Mouse (Mus musculus): ENCODE data around the gene Lin7c. TPM values are rescaled to one million over a fixed set of nuclear protein-coding genes. Genes with fewer than 3 reads are reported as not detected.

Lin7c gene
- total RNA-seq, 1 experiment from 2014 or later = 132 TPM

DNA sequence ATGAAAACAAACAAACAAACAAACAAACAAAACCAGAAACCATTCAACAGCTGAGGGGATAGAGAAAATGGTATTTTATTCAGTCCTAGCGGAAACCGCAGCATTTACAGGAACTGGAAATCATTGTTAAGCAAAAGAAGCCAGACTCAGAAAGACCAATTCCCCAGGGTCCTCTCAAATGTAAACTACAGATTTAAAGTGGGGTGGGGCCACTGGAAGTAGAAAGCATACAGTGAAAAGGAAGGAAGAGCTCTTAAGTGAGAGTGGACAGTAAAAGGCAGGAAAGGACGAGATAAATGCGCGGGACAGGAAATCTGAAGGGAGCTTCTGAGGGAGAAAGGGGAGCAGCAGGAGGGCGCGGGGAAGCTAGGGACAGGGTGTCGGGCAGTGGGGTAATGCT, 22.6 kb downstream of the Lin7c start:
- no peak for ATAC-seq (replicated peaks; ENCODE audit: insufficient number of reproducible peaks, low FRiP score, low TSS enrichment, poor library complexity, severe bottlenecking)

DNA sequence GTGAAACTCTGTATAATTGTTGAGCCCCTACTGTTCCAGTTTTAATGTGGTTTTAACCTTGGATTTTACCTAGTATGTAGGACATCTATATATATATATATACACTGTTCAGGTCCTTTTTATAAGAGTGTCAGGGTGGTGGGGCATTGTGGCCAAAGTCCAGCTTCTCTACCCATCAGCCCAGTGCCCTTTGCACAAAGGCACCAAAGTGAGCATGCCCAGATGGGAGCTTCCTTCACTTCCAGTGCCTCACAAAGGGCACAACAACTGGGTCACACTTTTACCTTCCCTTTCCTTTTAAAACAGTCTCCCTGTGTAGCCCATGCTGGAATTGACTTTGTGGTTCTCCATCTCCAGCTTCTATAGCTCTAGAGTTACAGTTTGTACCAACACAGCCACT, 23.9 kb downstream of the Lin7c start:
- no peak for ATAC-seq (replicated peaks; ENCODE audit: insufficient number of reproducible peaks, low FRiP score, low TSS enrichment, poor library complexity, severe bottlenecking)

DNA sequence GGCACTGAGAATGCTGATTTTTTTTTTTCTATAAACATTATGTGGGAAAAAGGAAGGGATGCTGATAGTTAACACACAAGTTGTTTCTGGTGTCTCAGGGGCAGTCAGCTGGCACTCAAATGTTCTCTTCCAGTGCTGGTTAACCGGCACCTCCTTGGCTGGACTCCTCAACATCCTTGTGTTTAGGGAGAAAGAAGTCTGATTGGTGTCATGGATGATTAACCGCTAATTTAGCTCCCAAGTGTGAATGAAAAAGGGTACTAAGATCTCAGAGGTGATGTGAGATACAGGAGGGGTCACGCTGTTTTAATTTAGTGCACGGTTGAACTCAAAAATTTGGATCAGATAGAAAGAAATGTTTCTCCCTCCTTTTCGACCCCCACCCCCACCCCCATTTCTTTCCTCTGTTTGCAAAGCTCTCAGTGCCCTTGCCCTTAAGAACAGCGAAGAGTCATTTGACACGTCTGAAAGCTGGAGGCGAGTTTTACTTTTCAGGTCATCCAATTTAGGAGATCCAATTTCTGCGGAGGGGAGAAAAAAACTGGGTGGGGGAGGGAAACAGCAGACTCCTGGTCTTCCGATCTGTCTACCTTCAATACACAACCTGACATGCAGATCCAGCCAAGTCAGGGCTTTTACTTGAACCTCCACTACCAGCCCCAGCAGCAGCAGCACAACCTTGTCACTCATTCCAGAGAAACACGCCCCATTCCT, 26.3 kb downstream of the Lin7c start:
- no peak for ATAC-seq (replicated peaks; ENCODE audit: insufficient number of reproducible peaks, low FRiP score, low TSS enrichment, poor library complexity, severe bottlenecking)

DNA sequence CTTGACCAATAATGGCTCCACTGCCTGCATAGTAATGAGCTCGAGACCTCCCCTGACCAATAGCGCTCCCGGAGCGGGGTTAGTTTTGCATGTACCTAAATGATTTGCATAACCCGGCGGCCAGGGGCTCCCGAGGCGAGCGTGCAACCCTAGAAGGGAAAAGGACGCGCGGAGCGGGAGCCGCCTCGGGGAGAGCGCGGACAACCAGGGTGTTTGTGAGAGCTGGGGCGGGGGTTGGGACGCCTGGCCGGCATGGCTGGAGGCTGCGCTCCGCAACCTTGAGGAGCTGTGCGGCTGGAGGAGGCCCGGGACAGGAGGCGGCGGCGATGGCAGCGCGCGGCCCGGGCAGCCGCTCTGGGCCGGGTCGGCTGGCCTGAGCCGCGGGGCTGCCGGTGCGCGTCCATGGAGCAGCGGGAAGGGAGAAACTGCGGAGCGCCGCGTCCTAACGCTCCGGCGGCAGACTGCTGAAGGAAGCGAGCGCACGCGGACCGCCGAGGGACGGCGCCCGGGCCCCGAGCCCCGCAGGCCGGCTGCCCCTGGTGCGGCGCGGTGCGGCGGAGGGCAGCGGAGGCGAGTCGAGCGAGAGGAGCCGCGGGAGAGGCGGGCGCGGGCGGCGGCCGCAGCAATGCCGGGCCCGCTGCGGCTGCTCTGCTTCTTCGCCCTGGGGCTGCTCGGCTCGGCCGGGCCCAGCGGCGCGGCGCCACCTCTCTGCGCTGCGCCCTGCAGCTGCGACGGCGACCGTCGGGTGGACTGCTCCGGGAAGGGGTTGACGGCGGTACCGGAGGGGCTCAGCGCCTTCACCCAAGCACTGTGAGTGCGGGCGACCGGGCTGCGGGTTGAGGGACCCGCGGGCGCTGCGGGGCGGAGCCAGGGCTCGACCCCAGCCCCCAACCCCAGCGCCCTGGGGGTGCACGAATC, 27.1 kb downstream of the Lin7c start, which contains the start of gene Lgr4:
Gene Lgr4 (plus strand): TSS at position 152 of the 918 bp plus-strand sequence.
- peak; percentile 83 for ATAC-seq (replicated peaks; ENCODE audit: insufficient number of reproducible peaks, low FRiP score, low TSS enrichment, poor library complexity, severe bottlenecking)

DNA sequence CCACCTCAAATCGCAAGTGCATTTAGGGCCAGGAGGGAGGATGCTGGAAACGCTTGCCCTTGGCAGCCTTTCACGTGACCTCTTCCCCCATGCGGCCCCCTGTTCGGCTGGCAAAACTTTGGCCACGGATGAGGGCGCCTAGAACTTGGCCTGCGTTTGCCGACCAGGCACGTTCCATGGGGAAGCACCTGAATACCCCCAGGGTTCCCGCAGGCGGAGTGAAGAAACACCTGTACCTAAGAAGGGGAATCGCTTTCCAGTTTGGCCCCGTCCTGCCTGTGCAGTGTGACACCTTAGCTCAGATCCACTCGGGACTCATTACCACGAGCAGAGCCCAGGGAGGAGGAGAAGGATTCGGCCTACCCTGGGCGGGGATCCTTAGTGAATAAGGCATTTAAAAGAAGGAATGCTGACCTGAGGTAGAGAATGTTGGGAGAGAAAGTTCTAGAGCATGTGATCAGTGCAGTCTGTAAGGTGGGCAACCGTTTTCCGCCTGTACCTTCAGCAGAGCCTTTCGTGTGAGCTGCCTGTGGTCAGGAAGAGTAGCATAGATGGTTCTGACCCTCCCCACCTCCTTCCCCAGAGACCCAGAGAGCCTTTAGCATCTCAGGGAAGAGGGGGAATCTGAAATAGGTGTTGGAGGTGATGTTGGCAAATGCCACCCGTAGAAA, 28.1 kb downstream of the Lin7c start:
- no peak for ATAC-seq (replicated peaks; ENCODE audit: insufficient number of reproducible peaks, low FRiP score, low TSS enrichment, poor library complexity, severe bottlenecking)

DNA sequence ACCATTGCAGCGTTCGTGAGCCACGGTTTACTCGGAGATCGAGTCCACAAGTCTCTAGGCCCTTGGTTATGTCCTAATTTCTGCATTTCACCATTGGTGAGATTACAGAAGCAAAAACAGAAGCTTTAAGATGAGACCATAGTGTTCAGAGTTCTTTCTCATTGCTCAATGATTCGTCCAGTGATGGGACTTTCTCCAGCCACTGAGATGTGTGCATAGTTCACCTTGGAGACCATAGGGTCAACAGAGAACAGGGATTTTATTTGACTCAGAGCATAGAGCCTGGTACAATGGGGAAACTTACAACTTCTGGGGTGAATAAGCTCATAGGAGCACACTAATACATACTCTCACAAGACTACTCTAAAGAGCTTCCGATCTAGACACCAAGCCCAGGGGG, 29.8 kb downstream of the Lin7c start:
- no peak for ATAC-seq (replicated peaks; ENCODE audit: insufficient number of reproducible peaks, low FRiP score, low TSS enrichment, poor library complexity, severe bottlenecking)

DNA sequence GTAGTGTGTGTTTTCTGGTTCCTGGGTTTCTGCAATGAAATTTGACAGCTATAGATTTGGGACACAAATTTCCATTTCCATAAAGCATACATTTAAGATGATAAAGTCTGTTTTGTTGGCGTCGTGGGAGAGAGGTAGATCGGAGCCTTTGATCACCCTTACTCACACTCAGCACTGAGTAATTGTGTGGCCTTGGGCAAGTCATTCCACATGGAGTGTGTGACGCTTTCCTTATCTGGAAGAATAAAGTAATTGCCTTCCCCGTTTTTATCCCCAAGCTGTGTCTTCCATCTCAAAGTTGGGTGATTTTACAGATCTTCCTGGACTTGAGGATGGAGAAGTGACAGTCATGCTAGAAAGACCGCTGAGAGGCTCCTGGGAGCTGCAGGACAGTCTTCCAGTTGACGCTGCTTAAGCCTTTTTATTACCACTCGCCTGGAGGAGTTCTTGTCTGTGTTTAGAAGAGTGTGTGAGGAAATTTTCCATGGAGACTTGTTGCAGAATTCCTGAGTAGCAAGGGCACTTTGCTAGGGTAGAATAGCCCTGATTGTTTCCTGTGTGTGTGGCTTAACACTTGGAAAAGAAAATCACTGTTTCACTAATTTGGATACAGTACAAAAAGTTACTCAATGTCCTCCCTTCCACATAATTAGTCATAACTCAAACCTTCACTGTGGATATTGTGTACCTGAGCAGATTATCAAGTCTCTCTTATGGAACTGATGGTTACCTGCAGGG, 30.8 kb downstream of the Lin7c start:
- ATAC-seq (replicated peaks; ENCODE audit: insufficient number of reproducible peaks, low FRiP score, low TSS enrichment, poor library complexity, severe bottlenecking) = no peak

DNA sequence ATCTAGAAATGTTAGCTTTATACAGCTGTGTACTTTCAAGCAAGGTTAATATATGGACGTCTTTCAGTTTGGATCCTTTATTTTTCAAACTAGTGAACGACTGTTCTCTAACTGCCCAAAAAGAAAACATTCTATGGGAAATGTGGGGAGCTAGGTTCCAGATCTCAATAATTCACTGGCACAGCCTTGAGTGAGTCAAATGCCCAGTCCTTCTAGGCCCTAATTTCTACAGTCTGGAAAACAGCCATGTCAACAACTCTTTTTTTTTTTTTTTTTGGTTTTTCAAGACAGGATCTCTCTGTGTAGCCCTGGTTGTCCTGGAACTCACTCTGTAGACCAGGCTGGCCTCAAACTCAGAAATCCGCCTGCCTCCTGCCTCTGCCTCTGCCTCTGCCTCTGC, 31.7 kb downstream of the Lin7c start:
- ATAC-seq (replicated peaks; ENCODE audit: insufficient number of reproducible peaks, low FRiP score, low TSS enrichment, poor library complexity, severe bottlenecking) = no peak

DNA sequence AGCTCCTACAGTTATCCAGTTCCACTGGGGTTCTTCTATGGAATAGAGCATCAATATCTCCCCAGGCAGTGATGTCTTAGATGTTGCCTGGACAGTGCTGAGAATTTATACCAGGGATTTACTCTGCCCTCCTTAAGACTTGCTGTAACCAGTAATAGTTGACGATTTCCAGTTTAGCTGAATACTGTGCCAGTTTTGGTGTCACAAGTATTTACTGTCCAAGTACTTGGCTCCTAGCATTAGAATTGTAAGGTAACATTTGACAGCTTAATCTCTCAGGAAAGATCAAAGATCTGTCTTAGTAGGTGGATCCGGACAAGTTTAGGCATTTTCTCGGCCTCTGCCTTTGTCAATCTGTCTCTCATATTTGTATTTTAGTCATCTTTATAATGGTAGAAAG, 32.4 kb downstream of the Lin7c start:
- no peak for ATAC-seq (replicated peaks; ENCODE audit: insufficient number of reproducible peaks, low FRiP score, low TSS enrichment, poor library complexity, severe bottlenecking)

DNA sequence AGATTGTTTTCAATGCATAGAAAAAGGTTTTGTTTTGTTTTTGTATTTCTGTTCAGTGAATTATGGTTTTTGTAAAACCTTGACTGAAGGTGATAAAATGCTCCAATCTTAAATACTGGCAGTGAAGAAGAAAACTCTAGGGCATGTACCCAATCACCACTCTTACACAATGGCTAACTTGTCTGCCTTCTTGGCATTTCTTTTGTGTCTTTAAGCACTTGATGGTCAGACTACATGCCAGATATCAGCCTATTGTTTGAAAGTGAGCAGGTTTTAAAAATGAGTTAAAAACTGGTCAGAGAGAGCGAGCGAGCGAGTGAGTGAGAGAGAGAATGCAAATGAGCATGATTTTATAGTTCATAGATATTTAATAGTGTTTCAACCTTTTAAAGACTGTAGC, 33.3 kb downstream of the Lin7c start:
- ATAC-seq (replicated peaks; ENCODE audit: insufficient number of reproducible peaks, low FRiP score, low TSS enrichment, poor library complexity, severe bottlenecking) = no peak

DNA sequence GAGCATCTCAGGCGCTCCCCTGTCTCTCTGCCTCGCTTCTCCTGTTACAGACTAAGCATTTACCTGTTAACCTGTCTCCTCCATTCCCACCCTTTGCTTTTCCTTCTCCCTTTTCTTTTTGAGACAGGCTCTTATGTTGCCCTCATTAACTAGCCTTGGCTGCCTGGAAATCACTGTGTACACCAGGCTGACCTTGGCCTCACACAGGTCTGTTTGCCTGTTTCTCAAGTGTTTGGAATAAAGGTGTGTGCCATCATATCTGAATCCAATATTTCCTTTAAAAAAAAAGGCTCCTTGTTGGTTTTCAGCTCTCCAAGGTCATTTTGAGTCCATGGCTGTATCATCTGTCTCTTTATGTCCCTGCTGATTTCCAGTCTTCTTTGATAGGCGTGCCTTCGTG, 36.3 kb downstream of the Lin7c start:
- ATAC-seq (replicated peaks; ENCODE audit: insufficient number of reproducible peaks, low FRiP score, low TSS enrichment, poor library complexity, severe bottlenecking) = no peak

DNA sequence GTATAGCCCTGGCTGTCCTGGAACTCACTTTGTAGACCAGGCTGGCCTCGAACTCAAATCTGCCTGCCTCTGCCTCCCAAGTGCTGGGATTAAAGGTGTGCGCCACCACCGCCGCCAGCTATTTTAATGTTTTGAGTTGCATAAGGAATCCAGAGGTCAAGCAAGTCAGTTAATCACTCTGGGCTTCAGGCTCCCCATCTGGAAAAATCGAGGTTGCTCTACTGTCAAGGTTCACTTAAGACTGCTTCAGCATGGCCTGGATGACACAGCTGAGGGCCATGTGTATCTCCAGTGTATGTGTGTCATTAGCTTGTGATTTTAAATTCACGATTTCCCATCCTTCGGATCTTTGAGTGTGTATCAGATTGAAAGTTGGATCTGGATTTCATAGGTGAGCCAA, 36.8 kb downstream of the Lin7c start:
- ATAC-seq (replicated peaks; ENCODE audit: insufficient number of reproducible peaks, low FRiP score, low TSS enrichment, poor library complexity, severe bottlenecking) = no peak

DNA sequence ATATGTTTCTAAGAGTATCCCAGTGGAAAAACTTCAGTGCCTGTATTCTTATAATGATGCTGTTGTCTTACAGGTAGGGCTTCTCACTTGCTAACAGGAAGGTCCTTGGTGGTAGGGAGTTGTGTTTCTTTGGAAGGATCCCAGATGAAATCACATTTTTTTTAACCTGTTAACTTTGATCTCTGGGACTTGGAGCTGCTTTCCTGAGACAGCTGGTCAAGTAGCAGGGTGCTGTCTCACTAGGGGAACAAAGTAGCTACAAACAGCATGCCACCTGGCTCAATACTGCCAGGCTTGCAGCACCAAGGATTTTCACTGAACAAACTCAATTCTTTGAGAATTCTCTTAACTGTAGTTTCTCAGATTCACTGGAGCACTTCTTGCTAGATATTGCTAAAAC, 37.2 kb downstream of the Lin7c start:
- ATAC-seq (replicated peaks; ENCODE audit: insufficient number of reproducible peaks, low FRiP score, low TSS enrichment, poor library complexity, severe bottlenecking) = no peak

DNA sequence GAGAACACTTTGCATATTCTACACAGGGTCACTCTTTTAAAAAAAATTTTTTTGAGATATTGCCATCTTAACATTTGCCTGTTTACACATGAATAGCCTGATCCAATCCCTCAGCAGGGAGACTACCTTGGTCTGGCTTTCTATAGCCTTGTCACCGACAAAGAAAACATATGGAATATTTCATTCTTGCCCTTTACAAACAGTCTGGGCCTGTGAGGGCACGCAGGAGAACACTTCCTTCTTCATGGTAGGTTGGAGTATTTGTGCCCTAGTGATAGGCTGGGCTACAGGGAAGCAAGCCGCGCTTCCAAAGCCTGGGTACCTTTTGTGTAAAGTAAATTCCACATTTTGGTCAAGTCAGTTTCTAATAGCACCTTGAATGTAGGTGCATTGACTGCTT, 38.1 kb downstream of the Lin7c start:
- ATAC-seq (replicated peaks; ENCODE audit: insufficient number of reproducible peaks, low FRiP score, low TSS enrichment, poor library complexity, severe bottlenecking) = no peak

DNA sequence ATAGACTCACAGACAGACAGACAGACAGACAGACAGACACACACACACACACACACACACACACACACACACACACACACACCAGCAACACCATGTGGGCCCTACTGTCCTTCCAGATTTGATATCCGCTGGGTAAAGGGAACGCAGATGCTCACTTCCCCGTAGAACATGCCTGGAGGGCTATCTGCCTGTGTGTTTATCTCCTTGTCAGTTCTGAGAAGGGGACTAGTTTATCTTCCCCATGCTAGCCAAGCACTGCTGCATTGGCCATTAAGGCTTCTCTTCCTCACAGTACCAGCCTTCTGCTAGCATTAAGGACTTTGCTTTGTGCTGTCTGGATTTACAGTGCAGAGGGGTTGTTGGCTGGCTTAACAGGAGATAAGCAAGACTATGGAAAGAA, 38.6 kb downstream of the Lin7c start:
- ATAC-seq (replicated peaks; ENCODE audit: insufficient number of reproducible peaks, low FRiP score, low TSS enrichment, poor library complexity, severe bottlenecking) = no peak

DNA sequence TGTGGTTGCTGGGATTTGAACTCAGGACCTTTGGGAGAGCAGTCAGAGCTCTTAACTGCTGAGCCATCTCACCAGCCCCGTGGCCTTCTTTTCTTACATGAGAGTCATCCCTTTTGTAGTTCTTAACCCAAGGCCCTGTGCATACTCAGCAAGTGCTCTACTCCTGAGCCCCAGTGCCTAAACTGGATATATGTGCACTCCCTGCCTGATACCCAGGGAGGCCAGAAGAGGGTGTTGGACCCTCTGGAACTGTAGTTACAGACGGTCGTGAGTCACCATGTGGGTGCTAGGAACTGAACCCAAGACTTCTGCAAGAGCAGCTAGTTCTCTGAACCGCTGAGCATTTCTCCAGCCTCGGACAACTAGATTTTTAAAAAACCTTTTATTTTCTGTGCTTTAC, 39.7 kb downstream of the Lin7c start:
- no peak for ATAC-seq (replicated peaks; ENCODE audit: insufficient number of reproducible peaks, low FRiP score, low TSS enrichment, poor library complexity, severe bottlenecking)

DNA sequence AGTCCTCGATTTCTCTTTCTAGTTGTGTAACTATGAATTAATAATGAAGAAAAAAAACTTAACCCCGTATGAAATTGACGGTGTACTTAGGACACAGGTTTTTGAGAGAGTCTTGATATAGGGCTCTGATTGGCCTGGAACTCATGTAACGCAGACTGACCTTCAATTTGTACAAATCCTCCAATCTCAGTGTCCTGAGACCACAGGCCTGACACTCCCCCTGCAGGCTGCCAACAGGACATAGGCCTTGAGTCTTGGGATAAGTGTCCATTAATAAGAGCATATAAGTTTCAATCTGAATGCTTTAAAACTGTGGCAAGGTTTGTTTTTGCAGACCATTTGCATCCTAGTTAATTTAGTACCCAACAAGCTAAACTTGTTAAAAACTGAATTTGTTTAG, 40.1 kb downstream of the Lin7c start:
- ATAC-seq (replicated peaks; ENCODE audit: insufficient number of reproducible peaks, low FRiP score, low TSS enrichment, poor library complexity, severe bottlenecking) = no peak

DNA sequence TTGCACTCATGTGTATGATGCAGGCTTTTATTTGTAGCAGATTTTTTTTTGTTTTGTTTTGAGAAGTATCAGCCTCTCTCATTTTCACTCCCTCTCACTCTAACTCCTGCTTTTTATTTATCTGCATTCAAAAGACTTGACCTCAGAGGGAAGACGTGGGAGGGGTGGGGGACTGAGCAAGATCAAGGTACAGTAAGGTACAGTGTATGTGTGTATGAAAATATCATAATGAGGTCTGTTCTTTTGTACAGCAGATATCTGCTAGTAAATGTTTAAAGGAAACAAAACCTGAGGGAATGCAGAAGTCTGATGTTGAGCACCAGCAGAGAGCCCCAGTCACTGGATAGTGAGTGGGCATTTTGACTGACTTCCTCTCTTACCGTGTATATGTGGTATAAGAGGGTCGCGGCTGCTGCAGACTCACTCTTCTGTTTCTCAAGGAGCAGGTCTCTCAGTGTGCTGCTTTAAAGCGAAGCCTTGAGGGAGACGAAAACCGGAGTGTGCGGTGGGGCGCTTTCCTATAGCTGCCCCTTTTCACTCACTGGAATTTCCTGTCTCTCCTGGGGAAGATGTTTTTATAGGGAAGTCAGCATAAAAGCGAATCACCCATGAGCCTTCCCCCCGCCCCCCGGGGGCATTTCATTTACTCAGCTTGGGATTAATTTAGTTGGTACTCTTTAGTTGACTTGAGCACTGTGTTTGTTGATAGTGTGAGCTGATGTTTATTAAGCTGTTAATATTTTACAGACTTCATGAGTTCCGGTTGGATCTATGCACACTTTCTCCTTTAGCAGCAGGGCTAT, 41.5 kb downstream of the Lin7c start:
- ATAC-seq (replicated peaks; ENCODE audit: insufficient number of reproducible peaks, low FRiP score, low TSS enrichment, poor library complexity, severe bottlenecking) = no peak
